Mouse (Mus musculus) liver, embryonic 14.5 days (tissue): ENCODE results near the gene Olfr1045.

ENCODE experiments used
- CTCF ChIP-seq: IDR thresholded peaks from 2 replicates; pipeline ENCODE4 v1.5.1; 2016; ENCODE audit warnings: antibody characterized with exemption, low read depth, control low read depth
- EP300 ChIP-seq: IDR thresholded peaks from 2 replicates; pipeline ENCODE4 v1.6.1; 2016; ENCODE audit warnings: antibody characterized with exemption, low read depth

- TF ChIP-seq CTCF, result no peak
- TF ChIP-seq EP300, result no peak
These were observed 16.4 kb upstream of the Olfr1045 start, which contains the start of gene Olfr1046 for GRCm38 (mm10) chr2:86219214-86219613.
